Mouse (Mus musculus): ENCODE data around the gene Foxm1.

Foxm1 gene

GRCm38 (mm10) chr6:128424269-128425019, 61.7 kb downstream of the Foxm1 start, which contains the start of gene Itfg2:
TSS of gene Itfg2 (minus strand) at chr6:128424931.
- DNase-seq (ENCODE audit: extremely low read depth, low read depth): peak; percentile 86

GRCm38 (mm10) chr6:128425046-128425445, 62.3 kb downstream of the Foxm1 start:
- DNase-seq (ENCODE audit: extremely low read depth, low read depth): no peak

Data from MEL-GATA-1-ER (cell line).